Mouse (Mus musculus) thymus, adult 2 months (tissue): ENCODE measurements at regions not wholly inside any gene's neighbourhood (a gene's known extent, or its start where the extent isn't known, plus 50 kb on each side); places are given as distances from the start of the nearest gene placed in this dataset.

Experiments
- DNase-seq: peaks from one replicate; pipeline ENCODE4 v3.0.0; 2021
- H3K27ac ChIP-seq: fragments of 200-500 bp; 2 replicates; pipeline ENCODE4 v1.5.1; 2012; ENCODE audit warnings: low read length, control low read depth; ENCODE audit not compliant: control insufficient read depth, insufficient read depth
- H3K27me3 ChIP-seq: fragments of 200-500 bp; 2 replicates; pipeline ENCODE4 v1.6.1; 2012; ENCODE audit warnings: mild to moderate bottlenecking, low read length, moderate library complexity, mixed read lengths; ENCODE audit not compliant: control insufficient read depth, insufficient read depth
- H3K36me3 ChIP-seq: fragments of 200-500 bp; 2 replicates; pipeline ENCODE4 v1.6.1; 2012; ENCODE audit warnings: mild to moderate bottlenecking, low read length, moderate library complexity; ENCODE audit not compliant: control insufficient read depth, insufficient read depth
- H3K4me1 ChIP-seq: fragments of 200-500 bp; replicated peaks from 2 replicates; pipeline ENCODE4 v1.6.1; 2012; ENCODE audit warnings: low read length; ENCODE audit not compliant: control insufficient read depth, insufficient read depth
- H3K4me3 ChIP-seq: fragments of 200-500 bp; 2 replicates; pipeline ENCODE4 v1.5.1; 2012; ENCODE audit warnings: mild to moderate bottlenecking, low read length, control low read depth, moderate library complexity; ENCODE audit not compliant: control insufficient read depth, insufficient read depth
- CTCF ChIP-seq: fragments of 200-500 bp; IDR thresholded peaks from 2 replicates; pipeline ENCODE4 v1.5.1; 2012; ENCODE audit warnings: mild to moderate bottlenecking, control low read depth, low read length, moderate library complexity, borderline replicate concordance; ENCODE audit not compliant: control insufficient read depth, poor library complexity, insufficient read depth; ENCODE audit errors: extremely low read depth
- POLR2A ChIP-seq: fragments of 200-500 bp; IDR thresholded peaks from 2 replicates; pipeline ENCODE4 v1.6.1; 2012; ENCODE audit warnings: mild to moderate bottlenecking, low read length, control low read depth, moderate library complexity; ENCODE audit not compliant: control insufficient read depth, poor library complexity, insufficient read depth; ENCODE audit errors: extremely low read depth
- WGBS: fragments of 180-500 bp; shearing (Covaris S2); methylation state at CpG from one replicate; pipeline ENCODE4 v1.1.7; 2018; 5-methylcytosine and 5-hydroxymethylcytosine counted together

GRCm38 (mm10) chr2:148495485-148495884 is 52.1 kb upstream of the Cd93 start:
- no peak for TF ChIP-seq POLR2A
- TF ChIP-seq CTCF: no peak
- Histone ChIP-seq H3K36me3 (no peaks in the 10 kb centered on the region), H3K4me3 (no peak overlapping the region), H3K27ac (no peak overlapping the region), H3K4me1 (no peaks in the 10 kb centered on the region), H3K27me3 (no peaks in the 10 kb centered on the region)
- DNase-seq: no peak
- WGBS: 89% methylated on average over 3 of the region's 3 CpGs

DNA sequence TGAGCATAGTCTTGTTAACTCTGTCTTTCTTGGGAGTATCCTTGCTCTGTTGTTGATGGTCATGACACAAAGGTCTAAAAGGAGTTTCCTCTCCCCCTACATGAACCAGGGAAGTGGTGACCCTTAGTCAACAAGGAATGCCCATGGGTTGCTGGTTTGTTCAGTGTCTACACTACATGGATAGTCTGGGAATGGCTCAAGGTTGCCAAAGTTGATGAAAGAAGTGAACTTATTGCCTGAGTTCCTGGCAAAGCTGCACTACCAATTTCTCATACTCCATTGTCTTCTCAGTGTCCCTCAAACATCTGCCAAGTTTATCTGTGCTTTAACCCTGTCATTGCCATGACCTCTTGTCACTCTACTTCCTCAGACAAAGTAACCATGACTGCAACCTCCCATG is 49.9 kb upstream of the Cd93 start:
- H3K27me3 ChIP-seq: no peaks in the 10 kb centered on the region
- no peak for DNase-seq

More for the DNA sequence above, 49.9 kb upstream of the Cd93 start:
- no peaks in the 10 kb centered on the region for H3K36me3 ChIP-seq
- TF ChIP-seq POLR2A (no peak), CTCF (no peak)
- no peak overlapping the region for H3K4me3 ChIP-seq
- H3K27ac ChIP-seq: no peak overlapping the region
- H3K4me1 ChIP-seq: no peaks in the 10 kb centered on the region
